ENCODE assay signal across 12 mouse cellular contexts in genomic region chr16:30499126-30499857, GRCm38 (mm10). TPM values are rescaled to one million over a fixed set of nuclear protein-coding genes. Genes with fewer than 3 reads are reported as not detected.
A peak's percentile ranks its signal among the peaks of the same experiment; 100 is the strongest.
DNase-seq lines count a peak whose midpoint lies in the region; ATAC-seq and TF ChIP-seq lines count a peak whose summit lies in the region.
"Had no signal": no experiment of that assay in that cellular context is flagged by ENCODE, and none has a peak within 500 bp of the region (broad histone marks: within the 10 kb centered on the region; RNA-seq: fewer than 3 reads in every experiment).

No protein-coding gene starts in this region.

- H3K27me3 ChIP-seq in midbrain, embryonic 11.5 days (ENCODE audit: control insufficient read depth, insufficient read depth, low read length) = 0 out of 2 replicates have a peak, but pooled peaks cover 2% of the 10 kb centered on the region
- H3K27me3 ChIP-seq in midbrain, postnatal 0 days (ENCODE audit: insufficient read depth, low read length) = no peaks in the 10 kb centered on the region
- no peaks in the 10 kb centered on the region for H3K27me3 ChIP-seq in neural tube, embryonic 12.5 days (replicated peaks)
- H3K27me3 ChIP-seq: embryonic facial prominence, embryonic 15.5 days had no signal

- peaks cover 2% of the 10 kb centered on the region; the same call in 1 of the 2 replicates for H3K4me1 ChIP-seq in midbrain, embryonic 11.5 days (ENCODE audit: control insufficient read depth, insufficient read depth, low read length)
- no peaks in the 10 kb centered on the region for H3K4me1 ChIP-seq in midbrain, postnatal 0 days (ENCODE audit: insufficient read depth, low read length)
- peaks cover 13% of the 10 kb centered on the region for H3K4me1 ChIP-seq in neural tube, embryonic 12.5 days

- no peak overlapping the region for H3K27ac ChIP-seq in midbrain, embryonic 11.5 days (ENCODE audit: low read depth, low read length)
- H3K27ac ChIP-seq in midbrain, postnatal 0 days (ENCODE audit: low read depth, low read length) = no peak overlapping the region
- no peak overlapping the region for H3K27ac ChIP-seq in neural tube, embryonic 12.5 days
- H3K27ac ChIP-seq: embryonic facial prominence, embryonic 15.5 days had no signal

- no peaks in the 10 kb centered on the region for H3K36me3 ChIP-seq in midbrain, embryonic 11.5 days (ENCODE audit: control insufficient read depth, insufficient read depth, low read length)
- H3K36me3 ChIP-seq in midbrain, postnatal 0 days (ENCODE audit: insufficient read depth, low read length) = no peaks in the 10 kb centered on the region
- no peaks in the 10 kb centered on the region for H3K36me3 ChIP-seq in neural tube, embryonic 12.5 days
- H3K36me3 ChIP-seq: embryonic facial prominence, embryonic 15.5 days had no signal

- H3K4me3 ChIP-seq in midbrain, embryonic 11.5 days (ENCODE audit: low read depth, low read length) = no peak overlapping the region
- H3K4me3 ChIP-seq in midbrain, postnatal 0 days (ENCODE audit: low read depth, low read length) = no peak overlapping the region
- no peak overlapping the region for H3K4me3 ChIP-seq in neural tube, embryonic 12.5 days
- H3K4me3 ChIP-seq: embryonic facial prominence, embryonic 15.5 days had no signal

- WGBS in midbrain, embryonic 11.5 days = 25% methylated on average over 16 of the region's 16 CpGs
- WGBS in midbrain, postnatal 0 days = 31% methylated on average over 16 of the region's 16 CpGs
- 18% methylated on average over 16 of the region's 16 CpGs for WGBS in neural tube, embryonic 12.5 days

- intact Hi-C loops in gastrocnemius, postnatal 36 days (cut with DNase I) = no loop called here

- peak; percentile 42 for DNase-seq in gastrocnemius, postnatal 25 days
- DNase-seq in gastrocnemius, postnatal 36 days = no peak
- DNase-seq in midbrain, embryonic 11.5 days (ENCODE audit: low spot score, missing footprints) = peak; percentile 85
- no peak for DNase-seq in midbrain, postnatal 0 days (ENCODE audit: low spot score)
- DNase-seq in heart, postnatal 4 days = peak; percentile 26
- no peak for DNase-seq in thymus, postnatal 14 days
- no peak for DNase-seq in frontal cortex, adult 2 months (ENCODE audit: extremely low spot score in 1 of 2, low spot score in 1 of 2)
- DNase-seq: adrenal gland, postnatal 14 days; thymus, postnatal 4 days had no signal

- no peaks in the 10 kb centered on the region for H3K9me3 ChIP-seq in midbrain, embryonic 11.5 days (ENCODE audit: control insufficient read depth, low read length)
- H3K9me3 ChIP-seq in midbrain, postnatal 0 days (ENCODE audit: low read length) = no peaks in the 10 kb centered on the region
- no peaks in the 10 kb centered on the region for H3K9me3 ChIP-seq in neural tube, embryonic 12.5 days
- H3K9me3 ChIP-seq: embryonic facial prominence, embryonic 15.5 days had no signal

- no peak overlapping the region for H3K9ac ChIP-seq in midbrain, embryonic 11.5 days (ENCODE audit: low read length)
- no peak overlapping the region for H3K9ac ChIP-seq in midbrain, postnatal 0 days (replicated peaks; ENCODE audit: low read length, poor library complexity, severe bottlenecking)
- H3K9ac ChIP-seq in neural tube, embryonic 12.5 days = no peak overlapping the region
- H3K9ac ChIP-seq: embryonic facial prominence, embryonic 15.5 days had no signal

- ATAC-seq in midbrain, embryonic 11.5 days (ENCODE audit: low FRiP score) = no peak
- ATAC-seq in midbrain, postnatal 0 days (ENCODE audit: low FRiP score) = no peak
- no peak for ATAC-seq in neural tube, embryonic 12.5 days (ENCODE audit: low FRiP score, low read depth)
- ATAC-seq: inflammation-experienced regulatory T-cells, adult 6 months had no signal

- no peak for TF ChIP-seq CTCF in midbrain, postnatal 0 days (IDR thresholded peaks at IDR 0.05)

- H3K4me2 ChIP-seq in midbrain, embryonic 11.5 days = 0 out of 2 replicates have a peak overlapping the region, but pooled peaks have one; percentile 20
- H3K4me2 ChIP-seq in midbrain, postnatal 0 days (ENCODE audit: low read depth, low read length, poor library complexity, severe bottlenecking) = no peak overlapping the region
- H3K4me2 ChIP-seq in neural tube, embryonic 12.5 days (replicated peaks) = peak overlapping the region; percentile 42; the same call in 1 of the 2 replicates
- H3K4me2 ChIP-seq: embryonic facial prominence, embryonic 15.5 days had no signal

RNA-seq across cellular contexts. Expression of gene Tmem44, which starts 51.4 kb away (rescaled TPM):
- total RNA-seq in gastrocnemius, postnatal 25 days (2021) = 1 to 10 TPM; 2.3 to 2.5 TPM
- 1 to 10 TPM; 1.8 to 2.5 TPM for total RNA-seq in gastrocnemius, postnatal 36 days (2021)
- polyA plus RNA-seq in midbrain, embryonic 11.5 days (2014; fragmentation: Nextera tagmentation; extraction: Ambion mirVana) = 26.6 and 27.9 TPM in 2 replicates
- total RNA-seq in midbrain, postnatal 0 days (2014; rRNA removed) = 114 and 124 TPM in 2 replicates
- 64.3 and 67.7 TPM in 2 replicates for polyA plus RNA-seq in midbrain, postnatal 0 days (2015; fragmentation: Nextera tagmentation; extraction: Ambion mirVana)
- 10 to 100 TPM; 19.4 to 19.7 TPM for total RNA-seq in heart, postnatal 4 days (2021)
- 60.8 and 61.7 TPM in 2 replicates for polyA plus RNA-seq in neural tube, embryonic 12.5 days (2016; fragmentation: Nextera tagmentation; extraction: Ambion mirVana)
- 63.2 and 67.7 TPM in 2 replicates for polyA plus RNA-seq in frontal cortex, adult 2 months (2012; rRNA removed)

Comparison
In these comparisons a context has a peak if more than half of its experiments do, and no peak if none do; other contexts are left out.
1. DNase-seq: peak in gastrocnemius, postnatal 25 days (single experiment), midbrain, embryonic 11.5 days (single experiment) and heart, postnatal 4 days (single experiment); none in gastrocnemius, postnatal 36 days (0 of 2), midbrain, postnatal 0 days (single experiment), thymus, postnatal 14 days (single experiment) and frontal cortex, adult 2 months (0 of 2).
2. RNA of gene Tmem44, which starts 51.4 kb away (total RNA-seq): 114 to 124 TPM in midbrain, postnatal 0 days and 19.4 to 19.7 TPM in heart, postnatal 4 days; 1.8 to 2.5 TPM in gastrocnemius, postnatal 36 days and 2.3 to 2.5 TPM in gastrocnemius, postnatal 25 days; every median in the first group is over 4 times any median in the second.